Mouse (Mus musculus) gastrocnemius, postnatal 36 days (tissue): ENCODE data around the gene Fkbp2. TPM values are rescaled to one million over a fixed set of nuclear protein-coding genes. Genes with fewer than 3 reads are reported as not detected.

Source experiments
- total RNA-seq, 2 experiments: library from RNA; stranded (reverse); gene quantifications; 2 replicates each; pipeline ENCODE4 v1.2.3; 2021

The Fkbp2 gene
- total RNA-seq, 2 experiments from 2014 or later = 7.5 to 11.6 TPM

Other genes with a start within 250 kb of the Fkbp2 start
- 1 to 10 TPM; 8.1 to 8.5 TPM for gene Rps6ka4, start 139.9 kb downstream of the Fkbp2 start, total RNA-seq
- gene Ccdc88b, start 122.3 kb downstream of the Fkbp2 start, total RNA-seq = under 1 TPM; 0.37 to 0.56 TPM
- 10 to 100 TPM; 31.7 to 38.8 TPM for gene Trmt112, start 70.8 kb downstream of the Fkbp2 start, total RNA-seq
- 100 to 1,000 TPM; 204 to 205 TPM for gene Prdx5, start 70.4 kb downstream of the Fkbp2 start, total RNA-seq
- gene Esrra, start 58.7 kb downstream of the Fkbp2 start, total RNA-seq = 10 to 100 TPM; 84.3 to 85.3 TPM
- not detected for gene Catsperz, start 55.1 kb downstream of the Fkbp2 start, total RNA-seq
- not detected for gene Kcnk4, start 46.0 kb downstream of the Fkbp2 start, total RNA-seq
- gene Bad, start 38.6 kb downstream of the Fkbp2 start, total RNA-seq = 10 to 100 TPM; 10.7 to 14.1 TPM
- 1 to 10 TPM; 9.4 to 9.7 TPM for gene Gpr137, start 38.0 kb downstream of the Fkbp2 start, total RNA-seq
- gene Ppp1r14b, start 5.5 kb downstream of the Fkbp2 start, total RNA-seq = 100 to 1,000 TPM; 105 to 128 TPM
- gene Plcb3, start 4.0 kb downstream of the Fkbp2 start, total RNA-seq = 10 to 100 TPM in 1 of 2 experiments, 1 to 10 TPM in 1; 8.1 to 10.7 TPM
- gene Vegfb, start 7.2 kb upstream of the Fkbp2 start, total RNA-seq = 100 to 1,000 TPM; 140 to 153 TPM
- gene Dnajc4, start 12.1 kb upstream of the Fkbp2 start, total RNA-seq = 10 to 100 TPM; 31.1 to 36.4 TPM
- gene Nudt22, start 15.6 kb upstream of the Fkbp2 start, total RNA-seq = 10 to 100 TPM; 11.4 to 16.5 TPM
- 10 to 100 TPM; 21.0 to 23.2 TPM for gene Trpt1, start 15.6 kb upstream of the Fkbp2 start, total RNA-seq
- gene Fermt3, start 39.0 kb upstream of the Fkbp2 start, total RNA-seq = 1 to 10 TPM; 1.1 to 1.5 TPM
- gene Stip1, start 59.5 kb upstream of the Fkbp2 start, total RNA-seq = 10 to 100 TPM; 80.7 to 91.9 TPM
- 100 to 1,000 TPM; 240 to 280 TPM for gene Macrod1, start 76.3 kb upstream of the Fkbp2 start, total RNA-seq
- gene Flrt1, start 125.2 kb upstream of the Fkbp2 start, total RNA-seq = under 1 TPM; 0.36 to 0.49 TPM
- 10 to 100 TPM; 45.4 to 49.9 TPM for gene Otub1, start 225.8 kb upstream of the Fkbp2 start, total RNA-seq
- gene Cox8a, start 237.1 kb upstream of the Fkbp2 start, total RNA-seq = 10 to 100 TPM; 80.2 to 87.0 TPM